Mouse (Mus musculus) hindbrain, embryonic 16.5 days (tissue): Measurements from ENCODE around the gene Trim2. TPM values are rescaled to one million over a fixed set of nuclear protein-coding genes. Genes with fewer than 3 reads are reported as not detected.

Experiments
- ATAC-seq: fragments of 200-750 bp; cut with Nextera tagmentation; 2 replicates; pipeline ENCODE4 v1.8.0; 2017; ENCODE audit warnings: moderate TSS enrichment, moderate library complexity
- H3K27ac ChIP-seq: fragments of 300-500 bp; sonication (generic); 2 replicates; pipeline ENCODE4 v1.5.1; 2014; ENCODE audit warnings: low read depth, mild to moderate bottlenecking, control low read depth, low read length, moderate library complexity
- H3K27me3 ChIP-seq: fragments of 300-500 bp; sonication (generic); replicated peaks from 2 replicates; pipeline ENCODE4 v1.6.1; 2014; ENCODE audit warnings: low read length; ENCODE audit not compliant: control insufficient read depth, insufficient read depth
- H3K36me3 ChIP-seq: fragments of 300-500 bp; sonication (generic); 2 replicates; pipeline ENCODE4 v1.6.1; 2014; ENCODE audit warnings: mild to moderate bottlenecking, low read length, moderate library complexity, mixed read lengths; ENCODE audit not compliant: control insufficient read depth, insufficient read depth
- H3K4me1 ChIP-seq: fragments of 300-500 bp; sonication (generic); 2 replicates; pipeline ENCODE4 v1.6.1; 2014; ENCODE audit warnings: low read depth, low read length; ENCODE audit not compliant: control insufficient read depth, insufficient read depth
- H3K4me2 ChIP-seq: fragments of 300-500 bp; sonication (generic); 2 replicates; pipeline ENCODE4 v1.6.1; 2014; ENCODE audit warnings: mild to moderate bottlenecking, low read length, control low read depth, moderate library complexity
- H3K4me3 ChIP-seq: fragments of 300-500 bp; sonication (generic); 2 replicates; pipeline ENCODE4 v1.5.1; 2014; ENCODE audit warnings: mild to moderate bottlenecking, low read length, control low read depth, moderate library complexity
- H3K9ac ChIP-seq: fragments of 300-500 bp; sonication (generic); 2 replicates; pipeline ENCODE4 v1.6.1; 2014; ENCODE audit warnings: low read depth, mild to moderate bottlenecking, control low read depth, low read length, moderate library complexity
- H3K9me3 ChIP-seq: fragments of 300-500 bp; sonication (generic); 2 replicates; pipeline ENCODE4 v1.6.1; 2014; ENCODE audit warnings: mild to moderate bottlenecking, low read length, moderate library complexity; ENCODE audit not compliant: control insufficient read depth
- WGBS: fragments of 180-500 bp; shearing (Covaris S2); extraction: QIAGEN DNeasy Blood & Tissue Kit; methylation state at CpG from one replicate; pipeline ENCODE4 v1.1.7; 2014; 5-methylcytosine and 5-hydroxymethylcytosine counted together
- polyA plus RNA-seq: library from polyadenylated mRNA; unstranded; fragments of >200 nt; fragmentation: Nextera tagmentation; extraction: Ambion mirVana; gene quantifications from 2 replicates; pipeline ENCODE4 v1.2.1, GENCODE M21; 2015

Gene Trim2
- polyA plus RNA-seq, 1 experiment from 2014 or later, result 154 TPM

- no peaks in the 10 kb centered on the region for H3K27me3 ChIP-seq
- WGBS, result 74% methylated on average over 2 of the region's 2 CpGs
Observed at GRCm38 (mm10) chr3:84127431-84127830, 179.2 kb downstream of the Trim2 start.

GRCm38 (mm10) chr3:84126721-84127120 is 180.0 kb downstream of the Trim2 start:
- Histone ChIP-seq H3K36me3 (no peaks in the 10 kb centered on the region), H3K27ac (no peak overlapping the region), H3K4me2 (no peak overlapping the region), H3K27me3 (no peaks in the 10 kb centered on the region), H3K9me3 (no peaks in the 10 kb centered on the region), H3K4me3 (no peak overlapping the region), H3K9ac (no peak overlapping the region), H3K4me1 (no peaks in the 10 kb centered on the region)
- no peak for ATAC-seq
- 93% methylated on average over 3 of the region's 3 CpGs for WGBS

More at GRCm38 (mm10) chr3:84127431-84127830, 179.2 kb downstream of the Trim2 start:
- no peak overlapping the region for H3K4me3 ChIP-seq
- H3K9ac ChIP-seq, result no peak overlapping the region
- H3K9me3 ChIP-seq, result no peaks in the 10 kb centered on the region
- no peak for ATAC-seq
- H3K36me3 ChIP-seq, result no peaks in the 10 kb centered on the region
- H3K4me2 ChIP-seq, result no peak overlapping the region
- no peak overlapping the region for H3K27ac ChIP-seq
- H3K4me1 ChIP-seq, result no peaks in the 10 kb centered on the region

GRCm38 (mm10) chr3:84125704-84126289 is 180.9 kb downstream of the Trim2 start:
- Histone ChIP-seq H3K4me1 (no peaks in the 10 kb centered on the region), H3K27ac (no peak overlapping the region), H3K4me3 (no peak overlapping the region), H3K4me2 (no peak overlapping the region), H3K27me3 (no peaks in the 10 kb centered on the region), H3K36me3 (no peaks in the 10 kb centered on the region), H3K9ac (no peak overlapping the region), H3K9me3 (no peaks in the 10 kb centered on the region)
- 62% methylated on average over 6 of the region's 6 CpGs for WGBS
- no peak for ATAC-seq

GRCm38 (mm10) chr3:84123461-84123860 is 183.2 kb downstream of the Trim2 start:
- no peaks in the 10 kb centered on the region for H3K9me3 ChIP-seq
- H3K4me1 ChIP-seq, result no peaks in the 10 kb centered on the region
- H3K9ac ChIP-seq, result no peak overlapping the region
- ATAC-seq, result no peak
- WGBS, result 78% methylated on average over 3 of the region's 3 CpGs
- no peak overlapping the region for H3K4me2 ChIP-seq
- no peak overlapping the region for H3K27ac ChIP-seq
- no peak overlapping the region for H3K4me3 ChIP-seq
- no peaks in the 10 kb centered on the region for H3K36me3 ChIP-seq
- H3K27me3 ChIP-seq, result no peaks in the 10 kb centered on the region

- H3K27ac ChIP-seq, result no peak overlapping the region
- H3K9me3 ChIP-seq, result no peaks in the 10 kb centered on the region
- H3K9ac ChIP-seq, result no peak overlapping the region
- H3K4me3 ChIP-seq, result no peak overlapping the region
- H3K4me1 ChIP-seq, result no peaks in the 10 kb centered on the region
- no peaks in the 10 kb centered on the region for H3K27me3 ChIP-seq
- ATAC-seq, result no peak
- H3K4me2 ChIP-seq, result no peak overlapping the region
- WGBS, result 65% methylated on average over 7 of the region's 7 CpGs
- H3K36me3 ChIP-seq, result no peaks in the 10 kb centered on the region
Observed at GRCm38 (mm10) chr3:84118718-84119117, 188.0 kb downstream of the Trim2 start.

- no peaks in the 10 kb centered on the region for H3K4me1 ChIP-seq
- no peak overlapping the region for H3K4me2 ChIP-seq
- no peak overlapping the region for H3K4me3 ChIP-seq
- ATAC-seq, result no peak
- no peaks in the 10 kb centered on the region for H3K27me3 ChIP-seq
- WGBS, result 87% methylated on average over 7 of the region's 7 CpGs
- no peak overlapping the region for H3K27ac ChIP-seq
- H3K9me3 ChIP-seq, result no peaks in the 10 kb centered on the region
- H3K36me3 ChIP-seq, result no peaks in the 10 kb centered on the region
- no peak overlapping the region for H3K9ac ChIP-seq
Observed at GRCm38 (mm10) chr3:84118178-84118577, 188.5 kb downstream of the Trim2 start.

Other genes starting within 250 kb of the Trim2 start
- 2.0 and 2.9 TPM in 2 replicates for gene Mnd1, start 151.1 kb downstream of the Trim2 start, polyA plus RNA-seq
- gene Gm6525, start 132.8 kb downstream of the Trim2 start, polyA plus RNA-seq, result 1.6 and 1.8 TPM in 2 replicates
- 5.7 and 7.7 TPM in 2 replicates for gene Fhdc1, start 173.6 kb upstream of the Trim2 start, polyA plus RNA-seq